Mouse (Mus musculus) cerebellum, postnatal 10 days (tissue): Measurements from ENCODE around the gene Rps15.
A peak's percentile ranks its signal among the peaks of the same experiment; 100 is the strongest.

Experiments used
- DNase-seq, 2 experiments: peaks; one replicate each; pipeline ENCODE4 v3.0.0; 2021; ENCODE audit warnings: mixed read lengths in 2 of 2

Rps15 gene

GRCm38 (mm10) chr10:80293325-80293724 is 1.1 kb downstream of the Rps15 start:
- no peak for DNase-seq

DNA sequence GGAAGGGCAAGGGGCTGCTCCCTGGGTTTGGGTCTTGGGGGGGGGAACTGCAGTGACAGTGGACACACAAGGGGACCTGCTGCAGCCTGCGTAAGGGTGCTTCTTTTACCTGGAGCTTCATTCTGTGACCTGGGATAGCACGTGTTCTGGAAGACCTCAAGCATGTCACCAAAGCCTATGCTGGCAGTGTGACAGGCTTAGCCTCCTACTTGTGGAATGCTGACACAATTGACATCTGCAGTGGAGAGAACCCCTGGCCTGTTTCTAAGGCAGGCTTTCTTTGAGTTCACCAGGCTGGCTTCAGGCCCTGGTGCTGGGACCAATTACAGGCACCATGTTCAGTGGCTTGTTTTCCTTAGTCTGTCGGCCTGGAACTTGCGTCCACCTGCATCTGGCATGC is 2.1 kb downstream of the Rps15 start:
- DNase-seq = no peak

GRCm38 (mm10) chr10:80294788-80295303 is 2.6 kb downstream of the Rps15 start:
- peak; percentile 38 to 57 for DNase-seq

DNA sequence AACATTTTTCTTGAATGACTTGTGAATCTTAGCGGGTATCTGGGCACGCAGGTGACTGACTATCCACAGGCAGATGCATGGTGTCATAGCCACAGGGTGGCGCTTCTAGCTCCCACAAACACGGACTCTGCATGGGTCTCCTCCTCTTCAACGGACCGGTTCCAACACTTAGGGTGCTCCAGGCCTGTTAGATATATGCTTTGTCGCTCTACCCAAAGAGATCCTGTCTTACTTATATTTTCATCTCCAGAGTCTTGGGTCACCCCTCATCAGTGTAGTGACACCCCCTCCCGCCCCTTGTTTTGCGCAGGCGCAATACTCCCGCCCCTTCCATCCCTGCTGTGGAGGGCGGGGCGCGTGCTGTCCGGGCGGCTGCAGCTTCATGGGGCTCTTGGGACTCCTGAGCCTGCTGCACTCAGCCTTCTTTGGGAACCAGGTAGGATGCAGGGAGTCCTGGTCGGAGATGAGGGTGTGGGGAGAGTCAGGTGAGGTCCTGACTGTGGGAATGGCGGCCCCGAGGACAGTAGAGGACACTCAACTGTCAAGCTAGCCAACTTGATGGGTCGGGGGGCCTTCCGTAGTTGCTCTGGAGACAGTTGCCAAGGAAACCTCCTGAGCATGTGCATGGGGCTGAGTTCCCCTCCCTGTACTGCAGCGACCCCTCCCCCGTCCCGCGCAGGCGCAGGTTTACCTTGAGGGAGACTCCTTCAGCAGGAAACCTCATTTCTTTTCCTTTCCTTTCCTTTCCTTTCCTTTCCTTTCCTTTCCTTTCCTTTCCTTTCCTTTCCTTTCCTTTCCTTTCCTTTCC is 3.6 kb downstream of the Rps15 start, which contains the start of gene Apc2:
TSS of gene Apc2 (plus strand) at position 360 of the 808 bp plus-strand sequence.
- DNase-seq = peak; percentile 85 to 87

DNA sequence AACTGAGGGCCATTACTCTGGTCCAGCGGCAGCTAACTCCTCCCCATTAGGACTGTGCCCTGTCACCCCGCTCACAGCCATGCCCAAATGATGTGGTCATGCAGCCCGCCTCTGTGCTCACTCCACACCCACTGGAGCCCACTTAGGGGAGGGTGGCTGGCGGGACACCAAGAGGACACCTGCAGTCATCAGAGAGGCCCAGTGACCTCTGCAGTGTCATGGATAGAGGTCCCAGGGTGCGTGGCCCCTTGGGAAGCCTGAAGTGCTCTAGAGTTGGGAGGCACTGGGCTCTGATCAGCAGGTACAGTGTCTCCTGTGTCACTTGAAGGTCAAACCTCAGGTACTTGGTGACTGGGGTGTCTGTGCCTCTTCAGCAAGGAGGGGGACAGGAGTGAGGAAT is 4.6 kb downstream of the Rps15 start:
- peak; percentile 27 to 54 for DNase-seq

DNA sequence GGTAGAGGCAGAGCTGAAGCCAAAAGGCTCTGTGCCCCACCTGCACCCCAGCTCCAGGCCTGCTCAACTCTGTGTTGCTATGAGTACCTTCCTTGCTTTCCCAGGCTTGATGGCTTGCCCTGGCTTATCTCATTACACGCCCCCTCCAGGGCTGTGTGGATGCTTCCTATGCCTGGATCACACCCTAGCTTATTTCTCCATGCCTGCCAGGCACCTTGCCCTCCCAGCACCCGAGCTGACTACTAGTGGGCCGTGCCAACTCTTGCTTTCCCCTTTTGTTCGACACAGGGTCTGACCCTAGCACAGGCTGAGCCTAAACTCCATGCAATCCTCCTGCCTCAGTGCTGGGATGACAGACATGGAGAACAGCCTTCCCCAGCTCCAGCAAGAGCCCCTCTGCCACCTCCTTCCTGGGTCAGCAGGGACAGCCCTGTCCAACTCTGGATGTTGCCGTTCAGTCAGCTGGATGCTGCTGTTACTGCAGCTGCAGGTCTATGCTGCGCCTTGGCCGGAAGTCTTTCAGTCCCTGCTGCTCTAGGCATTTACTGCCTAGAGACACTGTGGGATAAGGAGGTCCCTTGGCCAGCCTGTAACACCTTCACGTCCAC is 5.4 kb downstream of the Rps15 start:
- peak in 1 of 2 experiments; percentile 55 for DNase-seq

DNA sequence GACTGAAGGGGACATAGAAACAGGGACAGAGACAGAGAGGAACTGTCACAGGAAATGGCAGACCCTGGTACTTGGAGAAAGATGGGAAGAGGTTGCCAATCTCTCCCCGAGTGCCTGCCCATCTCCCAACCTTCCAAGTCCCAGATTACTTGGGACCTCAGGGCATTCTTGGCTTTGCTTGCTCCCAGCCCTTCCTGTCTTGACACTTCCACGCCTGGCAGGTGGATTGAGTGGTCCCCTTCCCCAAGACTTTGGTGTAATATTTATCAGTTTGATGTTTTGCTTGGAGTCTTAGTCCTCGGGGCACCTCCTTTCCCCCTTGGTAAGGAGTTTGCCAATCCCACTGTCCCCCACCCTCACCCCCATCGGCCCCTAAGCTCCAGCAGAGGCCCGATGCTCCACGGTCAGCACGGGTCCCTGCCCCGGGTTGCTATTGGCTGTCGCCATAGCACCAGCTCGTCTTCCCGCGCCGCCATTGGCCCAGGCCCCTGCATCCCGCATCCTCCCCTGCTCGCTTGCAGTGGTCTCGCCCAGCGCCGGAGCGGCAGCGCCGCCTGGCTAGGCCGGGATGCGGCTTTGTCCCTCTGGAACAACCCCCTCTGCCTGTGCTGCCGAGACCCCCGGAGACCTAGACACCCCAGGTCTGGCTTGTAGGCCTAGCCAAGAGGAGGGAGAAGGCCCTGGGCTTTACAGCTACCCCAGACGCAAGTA is 6.5 kb downstream of the Rps15 start:
- peak; percentile 97 to 98 for DNase-seq

- peak; percentile 68 to 75 for DNase-seq
Measured at GRCm38 (mm10) chr10:80299301-80299700, 7.0 kb downstream of the Rps15 start.

DNA sequence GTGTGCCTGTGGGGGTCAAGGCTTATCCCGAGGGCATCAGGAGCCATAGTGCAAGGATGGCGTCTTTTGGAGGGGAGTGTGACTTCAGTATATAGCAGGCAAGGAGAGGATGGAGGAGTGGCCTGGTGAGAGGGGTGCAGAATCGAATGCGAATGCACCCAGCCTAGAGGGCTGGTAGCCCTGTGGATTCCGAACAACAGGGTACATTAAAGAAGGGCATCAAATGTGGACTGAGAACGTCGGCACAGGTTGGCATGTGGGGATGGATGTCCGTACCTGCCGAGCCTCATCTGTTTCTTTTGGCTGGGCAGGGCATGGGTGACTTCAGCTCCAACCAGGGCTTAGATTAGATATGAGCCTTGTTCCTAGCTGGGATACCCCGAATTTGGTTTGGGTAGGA is 7.6 kb downstream of the Rps15 start:
- DNase-seq = peak; percentile 49 to 60

DNA sequence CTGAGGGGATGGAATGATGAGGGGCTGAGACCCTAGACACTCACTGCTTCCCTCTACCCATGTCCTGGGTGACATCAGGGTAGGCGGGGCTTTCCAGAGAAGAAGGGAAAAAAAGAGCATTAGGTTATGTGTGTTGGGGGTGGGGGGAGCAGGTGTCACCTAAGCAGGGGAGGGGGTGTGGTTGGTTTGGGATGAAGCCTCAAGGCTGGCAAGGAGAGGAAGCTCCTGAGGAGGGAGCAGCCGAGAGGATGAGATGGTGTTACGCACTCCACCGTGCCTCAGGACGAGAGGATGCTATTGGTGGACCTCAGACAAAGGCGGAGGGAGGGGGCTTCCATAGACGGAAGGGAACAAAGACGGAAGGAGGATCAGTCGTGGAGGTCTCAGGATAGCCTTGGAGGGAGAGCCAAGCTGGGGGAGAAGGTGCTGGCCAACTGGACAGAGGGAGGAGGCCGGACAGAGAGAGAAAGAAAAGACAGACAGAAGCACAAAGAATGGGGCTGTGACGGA is 8.5 kb downstream of the Rps15 start:
- peak; percentile 90 to 94 for DNase-seq

- DNase-seq = peak; percentile 54 to 65
Measured at GRCm38 (mm10) chr10:80301256-80302081, 9.2 kb downstream of the Rps15 start.

- peak; percentile 59 to 65 for DNase-seq
Measured at GRCm38 (mm10) chr10:80302082-80302355, 9.8 kb downstream of the Rps15 start.

- peak; percentile 79 to 87 for DNase-seq
Measured at GRCm38 (mm10) chr10:80302471-80302881, 10.2 kb downstream of the Rps15 start.

DNA sequence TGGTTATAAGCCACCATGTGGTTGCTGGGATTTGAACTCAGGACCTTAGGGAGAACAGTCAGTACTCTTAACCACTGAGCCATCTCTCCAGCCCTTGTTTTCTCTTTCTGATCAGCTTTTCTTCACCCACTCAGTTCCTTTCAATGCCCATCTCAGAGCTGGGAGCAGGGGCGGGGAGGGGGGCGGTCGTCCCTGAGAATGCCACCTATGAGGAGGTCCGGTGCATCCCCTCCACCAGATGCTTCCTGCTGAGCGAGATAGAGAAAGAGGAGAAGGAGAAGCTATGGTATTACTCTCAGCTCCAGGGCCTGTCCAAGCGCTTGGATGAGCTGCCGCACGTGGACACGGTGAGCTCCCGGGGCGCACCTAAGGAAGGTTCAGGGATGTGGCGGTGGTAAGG is 12.2 kb downstream of the Rps15 start:
- no peak for DNase-seq

DNA sequence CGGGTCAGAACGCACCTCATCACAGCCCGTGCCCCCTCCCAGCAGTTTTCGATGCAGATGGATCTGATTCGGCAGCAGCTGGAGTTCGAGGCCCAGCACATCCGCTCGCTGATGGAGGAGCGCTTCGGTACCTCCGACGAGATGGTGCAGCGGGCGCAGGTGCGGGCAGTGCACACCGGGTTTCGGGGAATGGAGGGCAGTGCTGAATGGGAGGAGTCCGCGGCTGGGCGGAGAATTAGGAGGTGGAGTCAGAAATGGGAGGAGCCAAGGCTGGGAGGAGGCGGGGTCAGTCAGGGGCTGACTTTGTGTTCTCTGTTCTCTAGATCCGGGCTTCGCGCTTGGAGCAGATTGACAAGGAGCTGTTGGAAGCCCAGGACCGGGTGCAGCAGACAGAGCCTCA is 12.6 kb downstream of the Rps15 start:
- peak in 1 of 2 experiments; percentile 48 for DNase-seq

- DNase-seq = peak; percentile 75
Measured at GRCm38 (mm10) chr10:80311560-80311959, 19.3 kb downstream of the Rps15 start.

- peak; percentile 65 to 68 for DNase-seq
Measured at GRCm38 (mm10) chr10:80312586-80313504, 20.6 kb downstream of the Rps15 start.

DNA sequence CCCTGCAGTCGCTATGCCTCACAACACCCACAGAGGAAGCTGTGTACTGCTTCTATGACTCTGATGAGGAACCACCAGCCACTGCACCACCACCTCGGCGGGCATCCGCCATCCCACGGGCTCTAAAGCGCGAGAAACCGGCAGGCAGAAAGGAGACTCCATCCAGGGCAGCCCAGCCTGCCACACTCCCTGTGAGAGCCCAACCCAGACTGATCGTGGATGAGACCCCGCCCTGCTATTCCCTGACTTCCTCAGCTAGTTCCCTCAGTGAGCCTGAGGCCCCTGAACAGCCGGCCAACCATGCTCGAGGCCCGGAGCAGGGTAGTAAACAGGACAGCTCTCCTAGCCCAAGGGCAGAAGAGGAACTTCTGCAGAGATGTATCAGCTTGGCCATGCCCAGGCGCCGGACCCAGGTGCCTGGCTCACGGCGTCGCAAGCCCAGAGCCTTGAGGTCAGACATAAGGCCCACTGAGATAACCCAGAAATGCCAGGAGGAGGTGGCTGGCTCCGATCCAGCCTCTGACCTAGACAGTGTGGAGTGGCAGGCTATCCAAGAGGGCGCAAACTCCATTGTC is 21.5 kb downstream of the Rps15 start:
- DNase-seq = peak; percentile 68 to 74

- DNase-seq = peak; percentile 42 to 51
Measured at GRCm38 (mm10) chr10:80314494-80315001, 22.3 kb downstream of the Rps15 start.

DNA sequence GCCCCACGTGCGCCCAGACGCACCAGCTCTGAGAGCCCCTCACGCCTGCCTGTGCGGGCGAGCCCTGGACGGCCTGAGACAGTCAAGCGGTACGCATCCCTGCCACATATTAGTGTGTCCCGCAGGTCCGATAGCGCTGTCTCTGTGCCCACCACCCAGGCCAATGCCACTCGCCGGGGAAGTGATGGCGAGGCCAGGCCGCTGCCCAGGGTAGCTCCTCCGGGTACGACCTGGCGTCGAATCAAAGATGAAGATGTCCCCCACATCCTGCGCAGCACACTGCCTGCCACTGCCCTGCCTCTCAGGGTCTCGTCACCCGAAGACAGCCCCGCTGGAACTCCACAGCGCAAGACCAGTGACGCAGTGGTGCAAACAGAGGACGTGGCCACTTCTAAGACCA is 23.1 kb downstream of the Rps15 start:
- DNase-seq = peak in 1 of 2 experiments; percentile 38

GRCm38 (mm10) chr10:80316359-80316781 is 24.1 kb downstream of the Rps15 start:
- DNase-seq = peak; percentile 69 to 70
